Mouse (Mus musculus) olfactory bulb, adult 2 months (tissue): ENCODE measurements around the gene Fyn.

Experiments
- CTCF ChIP-seq: fragments of 200-500 bp; IDR thresholded peaks from 2 replicates; pipeline ENCODE4 v1.5.1; 2012; ENCODE audit warnings: low read depth, mild to moderate bottlenecking, low read length, moderate library complexity; ENCODE audit not compliant: insufficient read depth
- POLR2A ChIP-seq: fragments of 200-500 bp; IDR thresholded peaks from 2 replicates; pipeline ENCODE4 v1.6.1; 2012; ENCODE audit warnings: mild to moderate bottlenecking, low read depth, low read length, moderate library complexity; ENCODE audit not compliant: insufficient read depth

- TF ChIP-seq CTCF, result no peak
- no peak for TF ChIP-seq POLR2A
Observed at GRCm38 (mm10) chr10:39606434-39606833, 237.8 kb downstream of the Fyn start.
